Mouse (Mus musculus) C2C12 (cell line): ENCODE results near the gene Mybl2.

Experiments
- CTCF ChIP-seq: IDR thresholded peaks from one replicate; pipeline ENCODE4 v1.5.1; 2011; ENCODE audit not compliant: control insufficient read depth, insufficient read depth, insufficient read length
- MAX ChIP-seq: IDR thresholded peaks from one replicate; pipeline ENCODE4 v1.6.1; 2011; ENCODE audit warnings: mild to moderate bottlenecking, control low read depth

GRCm38 (mm10) chr2:163054891-163055494, 506 bp downstream of the Mybl2 start:
- TF ChIP-seq CTCF = no peak
- no peak for TF ChIP-seq MAX
